Mouse (Mus musculus): ENCODE data around the gene Cfl1.

Gene Cfl1

DNA sequence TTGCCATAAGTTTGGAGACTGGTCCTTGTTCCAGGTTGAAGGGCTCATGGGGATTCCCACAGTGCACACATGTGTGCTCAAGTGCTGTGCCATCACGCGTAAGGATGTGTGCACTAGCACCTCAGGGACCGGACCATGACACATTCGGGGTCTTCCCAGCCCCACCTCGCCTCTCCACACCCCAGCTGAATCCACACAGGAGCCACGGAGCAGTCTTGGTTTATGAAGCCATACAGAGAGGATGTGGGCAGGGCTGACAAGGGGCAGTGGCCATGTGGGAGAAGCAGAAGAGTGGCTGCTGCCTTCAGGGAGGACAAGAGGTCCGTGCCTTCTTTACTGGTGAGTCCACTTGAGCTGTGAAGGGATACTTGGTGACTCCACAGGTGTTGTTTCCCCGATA, 25.2 kb upstream of the Cfl1 start:
- no peak for DNase-seq (ENCODE audit: low spot score in 2 of 2)

GRCm38 (mm10) chr19:5466916-5467500, 23.2 kb upstream of the Cfl1 start:
- DNase-seq (ENCODE audit: low spot score in 2 of 2), result no peak

GRCm38 (mm10) chr19:5468374-5468773, 21.9 kb upstream of the Cfl1 start, which contains the start of gene Ctsw:
Gene Ctsw (minus strand): TSS chr19:5468507.
- DNase-seq (ENCODE audit: low spot score in 2 of 2), result peak in 1 of 2 experiments; percentile 38

DNA sequence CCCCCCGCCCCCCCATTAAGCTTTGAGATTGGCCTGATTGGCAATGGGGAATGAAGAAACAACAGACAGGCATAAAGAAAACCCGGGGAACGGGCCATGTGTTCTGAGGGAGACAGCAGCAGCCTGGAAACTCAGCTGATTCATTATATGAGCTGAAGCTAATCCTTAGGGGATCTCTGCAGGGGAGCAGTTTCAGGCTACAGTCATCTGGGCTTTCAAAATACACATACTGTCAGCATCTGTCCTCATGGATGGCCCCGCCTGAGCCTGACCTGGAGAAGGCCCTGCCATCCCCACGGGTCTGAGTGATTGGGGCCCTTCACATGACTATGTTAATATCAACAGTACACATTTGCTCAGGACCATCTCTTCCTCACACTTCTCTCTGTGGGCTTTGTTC, 18.4 kb upstream of the Cfl1 start:
- no peak for DNase-seq (ENCODE audit: low spot score in 2 of 2)

DNA sequence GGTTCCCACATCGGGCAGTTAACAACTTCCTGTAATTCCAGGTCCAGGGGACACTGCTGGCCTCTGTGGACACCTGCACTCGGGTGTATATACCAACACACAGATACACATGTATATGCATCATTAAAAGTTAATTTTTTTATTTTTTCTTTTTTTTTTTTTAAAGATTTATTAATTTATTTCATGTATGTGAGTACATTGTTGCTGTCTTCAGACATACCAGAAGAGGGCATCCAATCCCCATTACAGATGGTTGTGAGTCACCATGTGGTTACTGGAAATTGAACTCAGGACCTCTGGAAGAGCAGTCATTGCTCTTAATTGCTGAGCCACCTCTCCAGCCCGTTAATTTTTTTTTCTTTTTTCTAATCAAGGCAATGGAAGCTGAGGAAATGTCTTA, 17.4 kb upstream of the Cfl1 start:
- no peak for DNase-seq (ENCODE audit: low spot score in 2 of 2)

- peak; percentile 46 to 66 for DNase-seq (ENCODE audit: low spot score in 2 of 2)
Measured at GRCm38 (mm10) chr19:5473720-5474119, 16.5 kb upstream of the Cfl1 start, which contains the start of gene Efemp2. Gene Efemp2 (plus strand): TSS chr19:5473954.

DNA sequence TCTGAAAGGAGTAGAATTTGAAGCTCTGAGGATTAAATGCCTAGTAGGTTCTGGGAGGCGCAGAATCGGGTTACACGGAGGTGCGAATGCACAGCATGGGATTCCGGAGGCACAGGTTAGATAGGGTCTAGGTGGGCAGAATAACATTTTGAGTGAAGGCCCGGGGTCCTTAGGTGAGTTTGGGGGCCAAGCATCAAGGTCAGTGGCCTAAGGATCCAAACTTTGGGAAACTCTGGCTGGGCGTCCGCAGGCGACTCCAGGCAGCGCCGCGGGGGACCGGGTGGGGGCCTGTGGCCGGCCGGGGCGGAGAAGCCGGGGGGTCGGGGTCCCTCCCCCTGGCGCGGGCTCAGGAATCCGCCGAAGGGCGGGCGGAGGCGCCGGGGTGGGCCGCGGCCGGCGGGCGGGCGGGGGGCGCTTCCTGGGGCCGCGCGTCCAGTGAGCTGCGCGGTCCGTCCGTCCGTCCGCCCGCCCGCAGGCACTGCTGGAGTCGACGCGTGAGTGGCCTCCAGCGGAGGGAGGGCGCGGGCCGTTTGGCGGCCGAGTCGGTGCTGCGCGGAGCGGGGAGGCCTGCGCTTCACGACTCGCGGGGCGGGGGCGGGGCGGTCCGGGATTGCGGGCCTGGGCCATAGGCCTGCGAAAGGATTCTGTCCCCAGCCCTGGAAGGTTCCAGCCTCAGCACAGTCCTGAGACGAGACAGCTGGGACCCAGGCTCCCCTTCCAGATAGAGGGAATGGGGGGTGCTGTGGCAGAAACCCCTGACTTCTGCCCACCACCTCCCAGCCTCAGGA, 15.8 kb upstream of the Cfl1 start:
- no peak for DNase-seq (ENCODE audit: low spot score in 2 of 2)

DNA sequence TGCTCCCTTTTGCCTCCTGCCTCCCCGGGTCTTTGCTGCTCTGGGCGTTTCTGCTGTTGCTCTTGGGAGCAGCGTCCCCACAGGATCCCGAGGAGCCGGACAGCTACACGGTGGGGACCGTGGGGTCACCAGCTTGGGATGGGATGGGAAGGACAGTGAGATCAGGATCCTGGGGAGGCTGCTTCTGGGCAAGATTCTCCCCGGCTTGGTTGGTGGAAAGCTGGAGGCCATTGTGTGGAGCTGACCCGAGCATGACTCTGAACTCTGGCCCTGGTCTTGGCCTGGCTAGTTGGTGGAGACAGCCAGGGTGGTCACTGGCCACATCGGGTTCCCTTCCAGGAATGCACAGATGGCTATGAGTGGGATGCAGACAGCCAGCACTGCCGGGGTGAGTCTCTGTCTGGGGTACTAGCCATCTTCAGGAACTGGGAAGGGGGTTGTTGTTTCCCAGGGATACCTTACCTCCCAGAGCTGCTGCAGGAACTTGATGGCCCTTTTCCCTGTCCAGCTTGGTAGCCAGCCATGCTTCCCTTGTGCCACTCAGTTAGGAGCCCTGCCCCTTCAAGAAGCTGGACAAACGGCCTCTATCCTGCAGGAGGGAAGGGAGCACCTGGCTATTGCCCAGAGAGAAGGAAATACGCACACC, 15.1 kb upstream of the Cfl1 start:
- no peak for DNase-seq (ENCODE audit: low spot score in 2 of 2)

DNA sequence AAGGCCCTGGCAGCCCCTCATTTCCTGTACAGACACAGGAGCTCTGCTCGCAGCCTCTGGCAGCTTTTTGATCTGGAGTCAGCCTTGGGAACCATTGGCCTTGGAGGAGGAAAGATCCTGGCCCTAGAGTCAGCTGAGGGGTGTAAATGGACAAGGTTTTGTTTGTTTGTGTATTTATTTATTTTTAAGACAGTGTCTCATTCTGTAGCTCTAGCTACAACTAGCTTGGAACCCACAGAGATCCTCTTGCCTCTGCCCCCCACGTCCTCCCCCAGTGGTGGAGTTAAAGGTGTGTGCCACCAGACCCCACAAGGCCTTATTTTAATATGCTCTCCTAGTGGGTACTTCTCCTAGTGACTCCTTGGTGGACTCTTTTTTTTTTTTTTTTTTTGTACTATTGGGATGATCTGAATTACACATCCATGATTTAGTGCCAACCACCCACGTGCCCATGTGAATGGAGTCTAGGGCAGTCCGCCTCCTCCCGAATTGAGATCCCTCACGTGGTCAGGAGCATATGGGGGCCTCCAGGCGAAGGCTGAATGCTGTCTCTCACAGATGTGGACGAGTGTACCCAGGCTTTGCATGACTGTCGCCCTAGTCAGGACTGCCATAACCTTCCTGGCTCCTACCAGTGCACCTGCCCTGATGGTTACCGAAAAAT, 13.1 kb upstream of the Cfl1 start:
- no peak for DNase-seq (ENCODE audit: low spot score in 2 of 2)

DNA sequence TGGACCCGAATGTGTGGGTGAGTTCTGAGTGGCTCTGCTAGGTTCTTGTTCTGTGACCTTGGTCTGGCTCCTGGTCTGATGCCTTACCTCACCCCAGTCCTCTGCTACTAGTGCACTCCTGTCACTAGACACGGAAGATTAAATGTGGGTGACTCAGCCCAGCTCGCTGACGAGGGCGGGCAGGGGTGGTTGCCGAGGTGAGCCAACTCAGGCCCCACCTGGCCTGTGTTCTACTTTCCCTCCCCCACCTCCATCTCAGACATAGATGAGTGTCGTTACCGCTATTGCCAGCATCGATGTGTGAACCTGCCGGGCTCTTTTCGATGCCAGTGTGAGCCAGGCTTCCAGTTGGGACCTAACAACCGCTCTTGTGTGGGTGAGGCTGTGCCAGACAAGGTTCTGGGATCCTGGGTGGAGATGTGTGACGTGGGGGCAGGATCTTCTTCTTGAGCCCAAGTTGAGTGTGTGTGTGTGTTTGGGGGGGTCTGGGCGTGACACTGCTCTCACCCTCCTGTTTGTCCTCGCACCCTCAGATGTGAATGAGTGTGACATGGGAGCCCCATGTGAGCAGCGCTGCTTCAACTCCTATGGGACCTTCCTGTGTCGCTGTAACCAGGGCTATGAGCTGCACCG, 12.5 kb upstream of the Cfl1 start:
- DNase-seq (ENCODE audit: low spot score in 2 of 2), result no peak

GRCm38 (mm10) chr19:5480016-5480415, 10.2 kb upstream of the Cfl1 start:
- DNase-seq (ENCODE audit: low spot score in 2 of 2), result no peak

DNA sequence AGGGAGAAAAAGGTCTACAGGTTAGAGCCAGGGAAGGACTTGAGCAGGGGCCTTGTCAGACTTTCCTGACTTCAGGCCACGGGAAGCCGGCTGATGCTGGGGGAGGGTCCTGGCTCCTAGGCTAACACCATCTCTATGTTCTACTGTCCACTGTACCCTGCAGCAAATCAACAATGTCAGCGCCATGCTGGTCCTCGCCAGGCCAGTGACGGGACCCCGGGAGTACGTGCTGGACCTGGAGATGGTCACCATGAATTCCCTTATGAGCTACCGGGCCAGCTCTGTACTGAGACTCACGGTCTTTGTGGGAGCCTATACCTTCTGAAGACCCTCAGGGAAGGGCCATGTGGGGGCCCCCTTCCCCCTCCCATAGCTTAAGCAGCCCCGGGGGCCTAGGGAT, 8.9 kb upstream of the Cfl1 start:
- no peak for DNase-seq (ENCODE audit: low spot score in 2 of 2)

DNA sequence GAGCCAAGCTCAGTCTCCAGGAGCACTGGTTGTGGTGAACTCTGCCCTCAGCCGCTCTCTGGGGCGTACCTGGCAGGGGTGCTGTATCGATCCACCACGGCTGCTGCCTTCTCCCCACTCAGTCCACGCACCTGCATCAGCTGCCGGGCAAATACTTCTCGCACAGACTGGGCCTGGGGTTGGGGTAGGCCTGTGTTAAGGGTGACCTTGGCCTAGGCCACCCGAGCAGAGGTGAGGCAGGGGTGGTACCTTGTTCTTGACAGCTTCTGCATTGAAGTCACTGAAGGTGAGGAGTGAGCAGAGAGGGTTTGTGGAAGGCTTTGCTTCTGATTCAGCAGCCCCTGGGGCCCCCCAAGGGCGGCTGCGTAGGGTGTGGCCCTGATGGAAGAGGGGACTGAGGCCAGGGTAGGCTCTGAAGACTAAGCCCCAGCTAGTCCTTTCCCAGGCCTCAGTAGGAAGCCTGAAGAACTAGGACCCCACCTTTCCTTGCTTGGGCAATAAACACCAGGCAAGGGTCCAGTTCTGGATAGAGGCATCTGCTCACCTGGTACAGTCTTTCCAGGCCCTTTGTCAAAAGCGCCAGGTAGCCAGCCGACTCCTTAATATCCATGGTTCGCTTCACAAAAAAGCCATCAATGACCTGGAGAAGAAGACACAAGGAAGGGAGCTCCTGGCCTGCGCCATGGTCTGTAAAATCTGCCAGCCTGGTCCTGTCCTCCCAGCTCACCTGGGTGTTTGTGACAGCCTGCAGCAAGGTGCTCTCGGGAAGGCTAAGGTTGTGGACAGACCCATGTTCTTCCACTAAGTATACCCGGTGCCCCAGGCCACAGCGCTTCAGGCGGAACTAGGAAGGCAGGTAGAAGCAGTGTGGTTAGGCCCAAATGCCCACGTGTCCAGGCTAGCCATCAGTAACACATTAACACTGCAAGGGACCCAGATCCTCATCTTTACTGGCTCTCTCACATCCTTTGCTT, 6.6 kb upstream of the Cfl1 start:
- DNase-seq (ENCODE audit: low spot score in 2 of 2), result no peak

DNA sequence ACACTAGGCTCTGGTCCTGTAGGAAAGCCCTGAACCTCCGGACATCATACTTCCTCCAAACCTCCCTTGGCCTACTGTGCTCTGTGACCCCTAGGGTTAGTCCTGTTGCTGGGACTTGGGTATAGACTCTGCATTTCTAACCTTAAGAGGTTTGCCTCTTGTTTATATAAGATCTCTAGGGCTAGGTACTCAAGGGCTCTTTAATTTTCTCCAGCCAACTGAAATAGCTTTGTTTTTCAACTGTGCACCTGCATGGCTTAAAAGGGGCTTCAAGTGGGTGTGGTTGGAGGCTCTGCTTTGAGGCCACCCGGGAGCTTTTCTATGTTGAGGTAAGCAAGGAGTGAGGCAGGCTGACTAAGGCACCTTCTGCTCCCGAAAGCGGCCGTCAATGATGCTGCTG, 5.8 kb upstream of the Cfl1 start:
- no peak for DNase-seq (ENCODE audit: low spot score in 2 of 2)

GRCm38 (mm10) chr19:5485371-5485770, 4.9 kb upstream of the Cfl1 start:
- DNase-seq (ENCODE audit: low spot score in 2 of 2), result no peak

DNA sequence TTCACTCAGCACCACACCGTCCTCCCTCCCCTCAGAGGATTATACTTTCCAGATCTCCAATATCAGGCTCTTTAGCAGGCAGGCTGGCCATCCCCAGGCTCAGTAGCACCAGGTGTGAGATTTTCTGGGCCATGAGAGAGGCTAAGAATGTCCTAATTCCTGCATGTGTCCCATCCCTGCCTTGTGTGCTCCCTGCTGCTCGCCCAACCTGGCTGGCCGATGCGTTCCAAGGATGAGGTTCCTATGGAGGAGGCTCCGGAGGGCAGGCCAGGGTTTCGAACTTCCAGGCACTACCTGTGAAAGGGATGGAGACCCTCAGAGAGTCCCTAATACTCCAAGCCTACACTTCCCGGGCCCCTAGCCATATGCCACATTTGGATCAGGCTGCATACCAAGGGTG, 4.4 kb upstream of the Cfl1 start:
- DNase-seq (ENCODE audit: low spot score in 2 of 2), result no peak

DNA sequence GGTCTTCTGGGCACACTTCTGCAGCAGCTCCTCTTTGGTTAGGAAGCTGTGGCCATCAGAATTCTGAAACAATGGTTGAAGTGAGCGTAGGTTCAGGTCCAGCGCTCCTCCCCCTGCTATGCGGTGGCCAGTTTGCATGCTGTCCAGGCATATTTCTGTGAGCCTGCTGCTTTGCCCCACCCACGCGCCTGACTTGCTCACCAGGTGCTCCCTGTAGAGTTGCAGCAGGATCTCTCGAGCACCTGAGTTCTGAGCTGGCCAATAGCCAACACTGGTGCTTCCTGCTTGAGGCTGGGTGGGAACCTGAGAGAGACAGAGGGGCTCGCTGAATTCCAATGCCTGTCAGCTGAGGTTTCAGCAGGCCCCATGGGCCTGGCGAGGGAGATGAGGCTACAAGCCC, 4.0 kb upstream of the Cfl1 start:
- no peak for DNase-seq (ENCODE audit: low spot score in 2 of 2)

DNA sequence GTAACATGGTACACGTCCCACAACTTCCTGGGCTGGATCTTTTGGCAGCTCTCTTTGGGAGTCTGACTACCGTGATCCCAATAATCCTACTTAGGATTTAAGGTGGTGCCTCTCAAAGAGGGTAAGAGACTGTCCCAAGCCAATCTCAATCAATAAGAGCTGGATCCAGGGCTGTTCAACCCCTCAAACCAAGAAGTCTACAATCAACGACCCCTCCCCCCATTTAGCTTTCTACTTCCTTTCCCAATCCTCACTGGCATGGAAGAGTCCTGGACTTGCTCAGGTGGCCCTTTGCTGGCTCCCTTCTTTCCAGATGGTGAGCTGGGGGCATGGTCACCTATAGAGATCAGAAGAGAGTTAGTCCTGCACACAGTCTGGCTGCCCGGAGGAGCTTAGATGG, 3.5 kb upstream of the Cfl1 start:
- no peak for DNase-seq (ENCODE audit: low spot score in 2 of 2)

DNA sequence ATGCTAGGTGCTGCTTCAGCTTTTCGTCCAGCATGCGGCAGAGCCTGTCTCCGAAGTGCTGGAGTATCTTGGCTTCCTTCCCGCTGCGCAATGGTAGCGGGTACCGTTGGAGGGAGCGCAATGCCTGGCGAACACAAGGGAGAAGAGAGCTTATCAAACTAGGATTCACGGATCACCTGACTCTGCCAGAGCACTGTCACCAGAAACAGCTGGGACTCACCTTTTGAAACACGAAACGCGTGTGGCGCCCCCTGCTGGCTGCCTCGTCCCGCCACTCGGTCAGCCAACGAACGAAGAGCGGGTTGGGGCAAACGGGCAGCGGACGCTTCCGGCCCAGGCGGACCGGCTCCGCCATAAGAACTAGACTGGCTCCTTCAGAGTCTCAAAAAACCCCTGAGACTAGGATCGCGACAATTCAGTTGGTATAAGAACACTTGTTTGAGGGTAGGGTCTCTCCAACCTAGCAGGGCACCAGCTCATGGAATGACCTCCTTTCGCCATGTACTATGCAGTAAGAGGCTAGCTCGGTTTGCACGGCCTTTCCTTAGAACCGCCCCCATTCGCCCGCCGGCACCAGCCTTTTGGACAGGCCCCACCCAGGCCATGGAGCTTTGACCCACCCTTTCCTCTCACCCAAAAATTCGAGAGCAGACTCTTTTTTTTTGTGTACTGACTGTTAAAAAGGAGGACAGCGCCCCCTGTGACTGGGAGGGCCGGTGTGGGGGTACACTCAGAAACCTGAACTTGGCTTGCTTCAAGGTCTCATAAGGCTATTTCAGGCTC, 2.3 kb upstream of the Cfl1 start, which contains the start of gene Mus81:
Gene Mus81, minus strand, starts transcription at position 635 of the 783 bp plus-strand sequence.
- peak; percentile 97 to 98 for DNase-seq (ENCODE audit: low spot score in 2 of 2)
